Mouse (Mus musculus) liver, embryonic 15.5 days (tissue): ENCODE data around the gene Bicdl2. TPM values are rescaled to one million over a fixed set of nuclear protein-coding genes. Genes with fewer than 3 reads are reported as not detected.

Experiments
- ATAC-seq: fragments of 200-750 bp; cut with Nextera tagmentation; 2 replicates; pipeline ENCODE4 v1.8.0; 2017; ENCODE audit warnings: moderate number of reproducible peaks, mild to moderate bottlenecking, moderate library complexity; ENCODE audit not compliant: insufficient read depth
- H3K27ac ChIP-seq: fragments of 300-500 bp; sonication (generic); replicated peaks from 2 replicates; pipeline ENCODE4 v1.5.1; 2015; ENCODE audit warnings: mild to moderate bottlenecking, inconsistent platforms
- H3K27me3 ChIP-seq: fragments of 300-500 bp; sonication (generic); 2 replicates; pipeline ENCODE4 v1.6.1; 2015; ENCODE audit warnings: mild to moderate bottlenecking, inconsistent platforms
- H3K36me3 ChIP-seq: fragments of 300-500 bp; sonication (generic); replicated peaks from 2 replicates; pipeline ENCODE4 v1.6.1; 2015; ENCODE audit warnings: moderate library complexity, mild to moderate bottlenecking, inconsistent platforms
- H3K4me1 ChIP-seq: fragments of 300-500 bp; sonication (generic); replicated peaks from 2 replicates; pipeline ENCODE4 v1.6.1; 2015; ENCODE audit warnings: inconsistent platforms
- H3K4me2 ChIP-seq: fragments of 300-500 bp; sonication (generic); 2 replicates; pipeline ENCODE4 v1.6.1; 2015; ENCODE audit warnings: moderate library complexity, mild to moderate bottlenecking, inconsistent platforms
- H3K4me3 ChIP-seq: fragments of 300-500 bp; sonication (generic); replicated peaks from 2 replicates; pipeline ENCODE4 v1.5.1; 2015; ENCODE audit warnings: mild to moderate bottlenecking, inconsistent platforms
- H3K9ac ChIP-seq: fragments of 300-500 bp; sonication (generic); 2 replicates; pipeline ENCODE4 v1.6.1; 2015; ENCODE audit warnings: moderate library complexity, mild to moderate bottlenecking, inconsistent platforms
- H3K9me3 ChIP-seq: fragments of 300-500 bp; sonication (generic); replicated peaks from 2 replicates; pipeline ENCODE4 v1.6.1; 2016; ENCODE audit warnings: inconsistent platforms
- WGBS: fragments of 180-500 bp; shearing (Covaris S2); methylation state at CpG from one replicate; pipeline ENCODE4 v1.1.7; 2015; ENCODE audit warnings: mixed read lengths; ENCODE audit not compliant: insufficient replicate concordance; 5-methylcytosine and 5-hydroxymethylcytosine counted together
- polyA plus RNA-seq: library from polyadenylated mRNA; unstranded; fragments of >200 nt; fragmentation: Nextera tagmentation; extraction: Ambion mirVana; gene quantifications from 2 replicates; pipeline ENCODE4 v1.2.1, GENCODE M21; 2015

The Bicdl2 gene
- polyA plus RNA-seq, 1 experiment from 2014 or later: not detected

- Histone ChIP-seq H3K9me3 (no peaks in the 10 kb centered on the region), H3K9ac (peak overlapping the region; percentile 58), H3K27me3 (peaks cover 52% of the 10 kb centered on the region), H3K4me2 (peak overlapping the region; percentile 81), H3K4me3 (peak overlapping the region; percentile 74), H3K4me1 (peaks cover 53% of the 10 kb centered on the region), H3K36me3 (peaks cover 13% of the 10 kb centered on the region), H3K27ac (no peak overlapping the region; the same call in 1 of the 2 replicates)
- ATAC-seq: no peak
- 38% methylated on average over 9 of the region's 9 CpGs for WGBS
These were observed 14.1 kb downstream of the Bicdl2 start for GRCm38 (mm10) chr17:23674271-23674952.

DNA sequence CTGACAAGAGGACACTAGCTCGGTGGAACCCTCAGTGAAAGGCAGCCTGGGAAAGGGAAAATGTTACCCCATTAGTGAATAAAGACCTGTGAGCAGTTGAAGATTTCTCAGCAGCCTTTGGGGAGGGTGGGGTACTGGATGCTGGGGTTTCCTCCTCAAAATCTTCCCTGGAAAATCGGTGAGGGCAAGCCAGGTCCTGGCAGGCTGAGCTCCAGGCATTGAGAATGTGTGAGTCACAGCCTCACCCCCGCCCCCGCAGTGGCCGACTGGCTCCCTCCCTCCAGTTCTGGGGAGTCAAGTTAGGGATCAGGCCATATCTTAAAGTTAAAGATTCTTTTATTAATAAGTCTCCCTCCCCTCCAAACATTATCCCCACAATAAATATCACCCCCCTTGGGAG, 14.8 kb downstream of the Bicdl2 start:
- WGBS: 49% methylated on average over 5 of the region's 5 CpGs
- H3K36me3 ChIP-seq: peaks cover 5% of the 10 kb centered on the region; the same call in 1 of the 2 replicates
- peaks cover 59% of the 10 kb centered on the region for H3K27me3 ChIP-seq
- peaks cover 55% of the 10 kb centered on the region for H3K4me1 ChIP-seq
- no peak overlapping the region for H3K27ac ChIP-seq
- peak overlapping the region; percentile 74; the same call in 1 of the 2 replicates for H3K4me3 ChIP-seq
- no peak for ATAC-seq
- no peak overlapping the region; the same call in 1 of the 2 replicates for H3K9ac ChIP-seq
- no peaks in the 10 kb centered on the region for H3K9me3 ChIP-seq
- no peak overlapping the region for H3K4me2 ChIP-seq

- Histone ChIP-seq H3K27me3 (peaks cover 65% of the 10 kb centered on the region), H3K36me3 (no peaks in the 10 kb centered on the region), H3K4me2 (peak overlapping the region; percentile 92), H3K9ac (no peak overlapping the region), H3K4me1 (peaks cover 55% of the 10 kb centered on the region), H3K4me3 (peak overlapping the region; percentile 63), H3K27ac (no peak overlapping the region), H3K9me3 (no peaks in the 10 kb centered on the region)
- no peak for ATAC-seq
- 13% methylated on average over 15 of the region's 15 CpGs for WGBS
These were observed 15.4 kb downstream of the Bicdl2 start for GRCm38 (mm10) chr17:23675564-23676281.

- Histone ChIP-seq H3K27me3 (peaks cover 74% of the 10 kb centered on the region), H3K36me3 (no peaks in the 10 kb centered on the region), H3K9me3 (no peaks in the 10 kb centered on the region), H3K4me2 (peak overlapping the region; percentile 92), H3K9ac (peak overlapping the region; percentile 42; the same call in 1 of the 2 replicates), H3K4me1 (peaks cover 55% of the 10 kb centered on the region), H3K4me3 (peak overlapping the region; percentile 63), H3K27ac (no peak overlapping the region)
- under 1% methylated on average over 37 of the region's 37 CpGs for WGBS
- no peak for ATAC-seq
These were observed 16.2 kb downstream of the Bicdl2 start for GRCm38 (mm10) chr17:23676473-23677031.

- Histone ChIP-seq H3K9ac (peak within 1 kb of the TSS; percentile 42; the same call in 1 of the 2 replicates), H3K4me3 (peak within 1 kb of the TSS; percentile 63), H3K27me3 (peaks cover 81% of the 10 kb centered on the region), H3K27ac (no peak within 1 kb of the TSS), H3K36me3 (no peaks in the 10 kb centered on the region), H3K9me3 (no peaks in the 10 kb centered on the region), H3K4me1 (peaks cover 55% of the 10 kb centered on the region), H3K4me2 (peak within 1 kb of the TSS; percentile 92)
- ATAC-seq: peak; percentile 20; the same call in 1 of the 2 replicates
- WGBS: under 1% methylated on average over 34 of the region's 34 CpGs
These were observed 17.0 kb downstream of the Bicdl2 start, which contains the start of gene Tnfrsf12a for GRCm38 (mm10) chr17:23677236-23677679. Tnfrsf12a (minus strand) TSS chr17:23677468.

DNA sequence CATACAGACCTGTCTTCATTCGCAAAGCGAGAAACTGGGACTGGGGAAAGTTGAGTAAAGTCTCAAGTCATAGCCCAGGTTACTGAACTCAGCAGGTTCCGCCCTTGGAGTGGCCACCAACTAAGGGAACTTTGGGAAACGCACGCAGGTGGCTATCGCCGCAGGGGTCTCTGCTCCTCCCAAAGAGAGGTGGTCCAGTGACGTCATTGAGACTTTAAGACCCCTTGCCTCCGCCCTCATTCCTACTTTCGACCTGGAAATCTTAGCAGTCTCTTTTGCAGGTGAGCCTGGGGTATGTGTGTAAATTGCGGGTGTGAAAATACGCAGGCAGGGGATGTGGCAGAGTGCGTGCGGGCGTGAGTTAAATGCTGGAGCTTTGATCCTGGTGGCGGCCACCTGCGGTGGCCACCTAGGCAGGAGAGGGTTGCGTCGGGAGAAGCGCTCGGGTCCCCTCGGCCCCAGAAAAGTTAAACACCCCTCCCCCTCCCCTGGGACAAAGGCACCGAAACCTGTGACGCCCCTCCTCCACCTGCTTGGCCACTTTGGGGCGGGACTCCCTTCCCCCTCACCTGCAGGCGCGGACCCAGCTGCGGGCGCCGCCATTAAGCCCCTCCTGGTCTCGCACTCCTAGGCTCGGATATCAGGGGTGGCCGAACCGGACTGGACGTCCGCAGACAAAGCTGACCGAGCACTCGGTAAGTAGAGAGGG, 19.0 kb downstream of the Bicdl2 start, which contains the start of gene Cldn6:
Gene Cldn6, plus strand, starts transcription at position 123 of the 709 bp plus-strand sequence.
- WGBS: 6% methylated on average over 38 of the region's 38 CpGs
- H3K36me3 ChIP-seq: no peaks in the 10 kb centered on the region
- no peak within 1 kb of the TSS; the same call in 1 of the 2 replicates for H3K4me3 ChIP-seq
- peak within 1 kb of the TSS; percentile 35 for H3K4me2 ChIP-seq
- ATAC-seq: no peak
- H3K27me3 ChIP-seq: peaks cover 100% of the 10 kb centered on the region
- no peak within 1 kb of the TSS for H3K9ac ChIP-seq
- no peak within 1 kb of the TSS for H3K27ac ChIP-seq
- peaks cover 42% of the 10 kb centered on the region for H3K4me1 ChIP-seq
- H3K9me3 ChIP-seq: no peaks in the 10 kb centered on the region

GRCm38 (mm10) chr17:23680336-23680735, 20.0 kb downstream of the Bicdl2 start:
- peaks cover 100% of the 10 kb centered on the region for H3K27me3 ChIP-seq
- WGBS: 36% methylated on average over 9 of the region's 9 CpGs
- ATAC-seq: no peak

GRCm38 (mm10) chr17:23681086-23681485, 20.8 kb downstream of the Bicdl2 start:
- WGBS: 52% methylated on average over 10 of the region's 10 CpGs
- Histone ChIP-seq H3K36me3 (no peaks in the 10 kb centered on the region), H3K27ac (no peak overlapping the region), H3K4me3 (no peak overlapping the region), H3K27me3 (peaks cover 94% of the 10 kb centered on the region), H3K9ac (no peak overlapping the region), H3K9me3 (no peaks in the 10 kb centered on the region), H3K4me2 (no peak overlapping the region), H3K4me1 (peaks cover 24% of the 10 kb centered on the region)
- ATAC-seq: no peak

More at GRCm38 (mm10) chr17:23680336-23680735, 20.0 kb downstream of the Bicdl2 start:
- H3K9me3 ChIP-seq: no peaks in the 10 kb centered on the region
- H3K27ac ChIP-seq: no peak overlapping the region
- H3K4me3 ChIP-seq: no peak overlapping the region
- H3K4me1 ChIP-seq: peaks cover 31% of the 10 kb centered on the region
- no peak overlapping the region for H3K4me2 ChIP-seq
- no peak overlapping the region for H3K9ac ChIP-seq
- no peaks in the 10 kb centered on the region for H3K36me3 ChIP-seq

DNA sequence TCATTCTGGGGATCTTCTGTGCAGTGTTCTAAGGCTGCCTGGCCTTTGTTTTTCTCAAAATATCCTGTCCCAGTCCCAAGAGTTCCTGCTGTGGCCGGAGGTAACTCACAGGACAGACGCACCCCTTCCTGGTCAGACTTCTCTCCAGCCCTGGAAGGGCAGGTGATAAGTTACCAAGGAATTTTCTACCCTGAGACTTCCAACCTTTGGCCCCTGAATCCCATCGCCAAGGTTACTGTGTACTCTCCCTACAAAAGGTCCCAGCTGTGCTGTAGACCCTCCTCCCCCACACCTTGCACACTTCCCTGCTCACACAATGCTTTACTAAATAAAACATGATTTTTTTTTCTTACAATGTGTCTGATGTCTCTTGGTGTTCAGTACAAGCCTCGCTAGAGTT, 21.8 kb downstream of the Bicdl2 start:
- no peak for ATAC-seq
- H3K27me3 ChIP-seq: peaks cover 84% of the 10 kb centered on the region
- H3K4me1 ChIP-seq: peaks cover 14% of the 10 kb centered on the region
- H3K27ac ChIP-seq: no peak overlapping the region
- H3K9me3 ChIP-seq: no peaks in the 10 kb centered on the region
- no peak overlapping the region for H3K9ac ChIP-seq
- no peaks in the 10 kb centered on the region for H3K36me3 ChIP-seq
- H3K4me3 ChIP-seq: no peak overlapping the region
- WGBS: 43% methylated on average over 4 of the region's 4 CpGs
- H3K4me2 ChIP-seq: no peak overlapping the region

- no peak overlapping the region for H3K27ac ChIP-seq
- no peak overlapping the region for H3K9ac ChIP-seq
- no peak overlapping the region for H3K4me2 ChIP-seq
- H3K9me3 ChIP-seq: no peaks in the 10 kb centered on the region
- ATAC-seq: no peak
- 46% methylated on average over 3 of the region's 3 CpGs for WGBS
- peaks cover 9% of the 10 kb centered on the region for H3K4me1 ChIP-seq
- H3K36me3 ChIP-seq: no peaks in the 10 kb centered on the region
- no peak overlapping the region for H3K4me3 ChIP-seq
- peaks cover 79% of the 10 kb centered on the region for H3K27me3 ChIP-seq
These were observed 22.2 kb downstream of the Bicdl2 start for GRCm38 (mm10) chr17:23682530-23682929.
